Comparison of ENCODE assay signal across 26 mouse cellular contexts in genomic region chr2:156079183-156079560, GRCm38 (mm10). TPM values are rescaled to one million over a fixed set of nuclear protein-coding genes. Genes with fewer than 3 reads are reported as not detected.
A peak's percentile ranks its signal among the peaks of the same experiment; 100 is the strongest.
DNase-seq lines count a peak whose midpoint lies in the region; ATAC-seq lines count a peak whose summit lies in the region.
"Had no signal": no experiment of that assay in that cellular context is flagged by ENCODE, and none has a peak within 500 bp of the region (broad histone marks: within the 10 kb centered on the region; RNA-seq: fewer than 3 reads in every experiment).

No protein-coding gene starts in this region.

- 70% methylated on average over 8 of the region's 8 CpGs for WGBS in heart, embryonic 15.5 days

- H3K4me2 ChIP-seq in heart, embryonic 15.5 days = no peak overlapping the region
- H3K4me2 ChIP-seq: limb, embryonic 12.5 days; liver, embryonic 12.5 days; midbrain, embryonic 12.5 days had no signal

- no peaks in the 10 kb centered on the region for H3K27me3 ChIP-seq in heart, embryonic 15.5 days
- H3K27me3 ChIP-seq: limb, embryonic 12.5 days; liver, embryonic 12.5 days; midbrain, embryonic 12.5 days had no signal

- intact Hi-C loops in heart, postnatal 36 days (cut with DNase I) = no loop called here

- peaks cover 47% of the 10 kb centered on the region for H3K36me3 ChIP-seq in heart, embryonic 15.5 days

- no peak overlapping the region for H3K4me3 ChIP-seq in heart, embryonic 15.5 days
- H3K4me3 ChIP-seq: embryonic facial prominence, embryonic 10.5 days; hindbrain, embryonic 10.5 days; limb, embryonic 12.5 days; liver, embryonic 12.5 days; midbrain, embryonic 12.5 days had no signal

- H3K4me1 ChIP-seq in heart, embryonic 15.5 days (replicated peaks) = peaks cover 15% of the 10 kb centered on the region
- H3K4me1 ChIP-seq: embryonic facial prominence, embryonic 10.5 days; hindbrain, embryonic 10.5 days; limb, embryonic 12.5 days had no signal

- H3K9ac ChIP-seq in heart, embryonic 15.5 days = no peak overlapping the region
- H3K9ac ChIP-seq: limb, embryonic 12.5 days; liver, embryonic 12.5 days; midbrain, embryonic 12.5 days had no signal

- ATAC-seq in heart, embryonic 15.5 days (replicated peaks; ENCODE audit: insufficient number of reproducible peaks, insufficient read depth, low FRiP score, low read depth) = no peak
- ATAC-seq: forebrain, embryonic 16.5 days; liver, embryonic 12.5 days had no signal

- peak overlapping the region; percentile 34; the same call in 1 of the 2 replicates for H3K27ac ChIP-seq in heart, embryonic 15.5 days
- H3K27ac ChIP-seq: embryonic facial prominence, embryonic 10.5 days; hindbrain, embryonic 10.5 days; limb, embryonic 12.5 days; liver, embryonic 12.5 days; midbrain, embryonic 12.5 days had no signal

- peak; percentile 85 to 91 for DNase-seq in adrenal gland, adult (ENCODE audit: inconsistent age in 2 of 2, low spot score in 1 of 2)
- no peak for DNase-seq in adrenal gland, postnatal 4 days (ENCODE audit: low spot score in 2 of 2)
- DNase-seq in heart, postnatal 36 days = no peak
- peak; percentile 4 for DNase-seq in kidney, postnatal 10 days
- no peak for DNase-seq in kidney, adult 18-20 months
- DNase-seq in adrenal gland, postnatal 36 days = peak; percentile 71 to 83
- DNase-seq in urinary bladder, postnatal 25 days (ENCODE audit: low spot score) = no peak
- DNase-seq: gastrocnemius, postnatal 14 days; kidney, adult 9 months; kidney, postnatal 4 days; lung, adult 2 months; lung, postnatal 14 days; thymus, adult 18-20 months; thymus, postnatal 4 days had no signal

- no peaks in the 10 kb centered on the region for H3K9me3 ChIP-seq in heart, embryonic 15.5 days (replicated peaks)
- H3K9me3 ChIP-seq: embryonic facial prominence, embryonic 10.5 days; hindbrain, embryonic 10.5 days; limb, embryonic 12.5 days; liver, embryonic 12.5 days; midbrain, embryonic 12.5 days had no signal

RNA-seq across cellular contexts. Expression of gene Spag4, which starts 14.2 kb away (rescaled TPM):
- 1 to 10 TPM; 3.2 to 5.8 TPM for total RNA-seq in adrenal gland, postnatal 4 days (2021)
- polyA plus RNA-seq in heart, embryonic 15.5 days (2015; fragmentation: Nextera tagmentation; extraction: Ambion mirVana) = 1.9 TPM in 2 replicates
- total RNA-seq in heart, postnatal 36 days (2021) = 1 to 10 TPM in 1 of 2 experiments, under 1 TPM in 1; 0.87 to 1.5 TPM
- 1 to 10 TPM; 2.5 to 3.7 TPM for total RNA-seq in adrenal gland, postnatal 36 days (2021)

RNA-seq across cellular contexts. Expression of gene Fer1l4, which starts 26.4 kb away (rescaled TPM):
- total RNA-seq in adrenal gland, postnatal 4 days (2021) = not detected
- not detected in 2 replicates for polyA plus RNA-seq in heart, embryonic 15.5 days (2015; fragmentation: Nextera tagmentation; extraction: Ambion mirVana)
- not detected for total RNA-seq in heart, postnatal 36 days (2021)
- not detected for total RNA-seq in adrenal gland, postnatal 36 days (2021)
- total RNA-seq: gastrocnemius, postnatal 14 days; heart, adult 8-10 months; left cerebral cortex, postnatal 14 days; megakaryocyte progenitor cell, adult 5-6 weeks; monocyte, adult 5-6 weeks had no signal
- polyA plus RNA-seq: embryonic facial prominence, embryonic 10.5 days; forebrain, embryonic 16.5 days; hindbrain, embryonic 10.5 days; limb, embryonic 12.5 days; liver, embryonic 12.5 days; midbrain, embryonic 12.5 days; neural tube, embryonic 11.5 days had no signal

RNA-seq across cellular contexts. Expression of gene Cpne1, which starts 32.6 kb away (rescaled TPM):
- total RNA-seq in adrenal gland, postnatal 4 days (2021) = 10 to 100 TPM; 25.5 to 27.7 TPM
- 22.7 and 30.1 TPM in 2 replicates for polyA plus RNA-seq in heart, embryonic 15.5 days (2015; fragmentation: Nextera tagmentation; extraction: Ambion mirVana)
- total RNA-seq in heart, postnatal 36 days (2021) = 10 to 100 TPM; 15.2 to 17.5 TPM
- total RNA-seq in adrenal gland, postnatal 36 days (2021) = 10 to 100 TPM; 47.5 to 55.6 TPM

RNA-seq across cellular contexts. Expression of gene Rbm12, which starts 32.6 kb away (rescaled TPM):
- total RNA-seq in adrenal gland, postnatal 4 days (2021) = 10 to 100 TPM; 45.5 to 49.1 TPM
- polyA plus RNA-seq in heart, embryonic 15.5 days (2015; fragmentation: Nextera tagmentation; extraction: Ambion mirVana) = 14.0 and 18.1 TPM in 2 replicates
- 10 to 100 TPM; 11.1 to 11.5 TPM for total RNA-seq in heart, postnatal 36 days (2021)
- 10 to 100 TPM; 21.9 to 29.4 TPM for total RNA-seq in adrenal gland, postnatal 36 days (2021)

RNA-seq across cellular contexts. Expression of gene Gm28036, which starts 47.7 kb away (rescaled TPM):
- total RNA-seq in adrenal gland, postnatal 4 days (2021) = 10 to 100 TPM; 36.7 to 44.4 TPM
- polyA plus RNA-seq in heart, embryonic 15.5 days (2015; fragmentation: Nextera tagmentation; extraction: Ambion mirVana) = 10.5 and 11.6 TPM in 2 replicates
- 10 to 100 TPM in 1 of 2 experiments, 1 to 10 TPM in 1; 9.0 to 13.6 TPM for total RNA-seq in heart, postnatal 36 days (2021)
- 10 to 100 TPM; 17.6 to 30.3 TPM for total RNA-seq in adrenal gland, postnatal 36 days (2021)

Comparison
In these comparisons a context has a peak if more than half of its experiments do, and no peak if none do; other contexts are left out.
1. DNase-seq: peak in adrenal gland, adult (2 of 2), kidney, postnatal 10 days (single experiment) and adrenal gland, postnatal 36 days (2 of 2); none in adrenal gland, postnatal 4 days (0 of 2), heart, postnatal 36 days (0 of 2), kidney, adult 18-20 months (single experiment) and urinary bladder, postnatal 25 days (single experiment).